Mouse (Mus musculus) C2C12 (cell line): ENCODE measurements at regions not wholly inside any gene's neighbourhood (a gene's known extent, or its start where the extent isn't known, plus 50 kb on each side); places are given as distances from the start of the nearest gene placed in this dataset.

Experiments used
- H3K27me3 ChIP-seq: one replicate; pipeline ENCODE4 v1.6.1; 2011; ENCODE audit not compliant: control insufficient read depth, insufficient read depth, insufficient read length
- H3K36me3 ChIP-seq: one replicate; pipeline ENCODE4 v1.6.1; 2011; ENCODE audit not compliant: control insufficient read depth, insufficient read depth
- H3K4me3 ChIP-seq: one replicate; pipeline ENCODE4 v1.5.1; 2011; ENCODE audit warnings: mild to moderate bottlenecking, control low read depth; ENCODE audit not compliant: poor library complexity, insufficient read depth, severe bottlenecking
- H3K79me2 ChIP-seq: one replicate; pipeline ENCODE4 v1.6.1; 2011; ENCODE audit not compliant: control insufficient read depth, insufficient read depth
- H3K79me3 ChIP-seq: one replicate; pipeline ENCODE4 v1.6.1; 2011; ENCODE audit warnings: low read depth, control low read depth
- H3ac ChIP-seq: one replicate; pipeline ENCODE3; 2011; ENCODE audit warnings: low read depth; ENCODE audit not compliant: control insufficient read depth, insufficient read length
- CEBPB ChIP-seq: IDR thresholded peaks from one replicate; pipeline ENCODE4 v1.6.1; 2011; ENCODE audit warnings: low read depth, mild to moderate bottlenecking, control low read depth, moderate library complexity
- CTCF ChIP-seq: IDR thresholded peaks from one replicate; pipeline ENCODE4 v1.5.1; 2011; ENCODE audit not compliant: control insufficient read depth, insufficient read depth, insufficient read length
- FOSL1 ChIP-seq: IDR thresholded peaks from one replicate; pipeline ENCODE4 v1.8.0; 2011; ENCODE audit warnings: mild to moderate bottlenecking, low read length; ENCODE audit not compliant: poor library complexity, insufficient read depth, severe bottlenecking
- MAX ChIP-seq: IDR thresholded peaks from one replicate; pipeline ENCODE4 v1.6.1; 2011; ENCODE audit warnings: mild to moderate bottlenecking, control low read depth
- MYOD1 ChIP-seq: IDR thresholded peaks from one replicate; pipeline ENCODE4 v1.6.1; 2011; ENCODE audit warnings: low read depth; ENCODE audit not compliant: control insufficient read depth, insufficient read length
- MYOG ChIP-seq: IDR thresholded peaks from one replicate; pipeline ENCODE4 v1.6.1; 2011; ENCODE audit not compliant: control insufficient read depth, insufficient read length; ENCODE audit errors: extremely low read depth
- USF1 ChIP-seq: IDR thresholded peaks from one replicate; pipeline ENCODE4 v1.6.1; 2011; ENCODE audit warnings: low read depth, mild to moderate bottlenecking, control low read depth, moderate library complexity

GRCm38 (mm10) chr16:29860306-29860705, 203.9 kb upstream of the Hes1 start:
- H3K79me2 ChIP-seq: no peaks in the 10 kb centered on the region
- no peak for TF ChIP-seq FOSL1
- no peak for TF ChIP-seq CTCF
- no peak for TF ChIP-seq MYOG
- no peak for TF ChIP-seq CEBPB
- TF ChIP-seq MAX: no peak
- no peak for TF ChIP-seq MYOD1
- no peak for TF ChIP-seq USF1
- no peaks in the 10 kb centered on the region for H3K36me3 ChIP-seq
- H3K27me3 ChIP-seq: no peaks in the 10 kb centered on the region
- H3K4me3 ChIP-seq: no peak overlapping the region
- H3ac ChIP-seq: no peak overlapping the region
- no peaks in the 10 kb centered on the region for H3K79me3 ChIP-seq

- Histone ChIP-seq H3K27me3 (no peaks in the 10 kb centered on the region), H3K4me3 (no peak overlapping the region), H3K79me3 (no peaks in the 10 kb centered on the region), H3K36me3 (no peaks in the 10 kb centered on the region), H3ac (no peak overlapping the region), H3K79me2 (no peaks in the 10 kb centered on the region)
- TF ChIP-seq MYOD1: no peak
- no peak for TF ChIP-seq USF1
- no peak for TF ChIP-seq FOSL1
- no peak for TF ChIP-seq MYOG
- TF ChIP-seq MAX: no peak
- no peak for TF ChIP-seq CTCF
- TF ChIP-seq CEBPB: no peak
Measured at GRCm38 (mm10) chr16:29861056-29861455, 203.1 kb upstream of the Hes1 start.

GRCm38 (mm10) chr16:29865075-29865740, 199.0 kb upstream of the Hes1 start:
- Histone ChIP-seq H3K79me3 (no peaks in the 10 kb centered on the region), H3K36me3 (no peaks in the 10 kb centered on the region), H3K4me3 (no peak overlapping the region), H3ac (no peak overlapping the region), H3K27me3 (no peaks in the 10 kb centered on the region), H3K79me2 (no peaks in the 10 kb centered on the region)
- TF ChIP-seq MAX (no peak), MYOD1 (no peak), MYOG (no peak), FOSL1 (no peak), USF1 (no peak), CEBPB (no peak), CTCF (no peak)

- H3K79me3 ChIP-seq: no peaks in the 10 kb centered on the region
- no peak overlapping the region for H3ac ChIP-seq
- H3K79me2 ChIP-seq: no peaks in the 10 kb centered on the region
- H3K36me3 ChIP-seq: no peaks in the 10 kb centered on the region
- no peaks in the 10 kb centered on the region for H3K27me3 ChIP-seq
- TF ChIP-seq MYOG: no peak
- no peak for TF ChIP-seq FOSL1
- TF ChIP-seq USF1: no peak
- no peak for TF ChIP-seq MAX
- no peak for TF ChIP-seq CEBPB
- no peak for TF ChIP-seq CTCF
- no peak for TF ChIP-seq MYOD1
- no peak overlapping the region for H3K4me3 ChIP-seq
Measured at GRCm38 (mm10) chr16:29871395-29871794, 192.8 kb upstream of the Hes1 start.

- Histone ChIP-seq H3K79me2 (no peaks in the 10 kb centered on the region), H3K4me3 (no peak overlapping the region), H3K27me3 (no peaks in the 10 kb centered on the region), H3K36me3 (no peaks in the 10 kb centered on the region), H3K79me3 (no peaks in the 10 kb centered on the region), H3ac (no peak overlapping the region)
- TF ChIP-seq USF1 (no peak), CEBPB (no peak), CTCF (no peak), MAX (no peak), MYOG (no peak), MYOD1 (no peak), FOSL1 (no peak)
Measured at GRCm38 (mm10) chr16:29876196-29876595, 188.0 kb upstream of the Hes1 start.

- no peak for TF ChIP-seq CEBPB
- TF ChIP-seq USF1: no peak
- no peak overlapping the region for H3K4me3 ChIP-seq
- H3K79me3 ChIP-seq: no peaks in the 10 kb centered on the region
- H3K36me3 ChIP-seq: no peaks in the 10 kb centered on the region
- no peaks in the 10 kb centered on the region for H3K27me3 ChIP-seq
- no peaks in the 10 kb centered on the region for H3K79me2 ChIP-seq
- no peak overlapping the region for H3ac ChIP-seq
Measured at GRCm38 (mm10) chr16:29877372-29878123, 186.6 kb upstream of the Hes1 start.
